Mouse (Mus musculus) liver, adult 2 months (tissue): Measurements from ENCODE around the gene Spink4.

Source experiments
- CTCF ChIP-seq: fragments of 200-500 bp; IDR thresholded peaks from 2 replicates; pipeline ENCODE4 v1.5.1; 2011; ENCODE audit warnings: low read depth, low read length, control low read depth
- POLR2A ChIP-seq: fragments of 200-500 bp; IDR thresholded peaks from 2 replicates; pipeline ENCODE4 v1.6.1; 2011; ENCODE audit warnings: low read length, control low read depth; ENCODE audit not compliant: insufficient read depth; ENCODE audit errors: extremely low read depth

DNA sequence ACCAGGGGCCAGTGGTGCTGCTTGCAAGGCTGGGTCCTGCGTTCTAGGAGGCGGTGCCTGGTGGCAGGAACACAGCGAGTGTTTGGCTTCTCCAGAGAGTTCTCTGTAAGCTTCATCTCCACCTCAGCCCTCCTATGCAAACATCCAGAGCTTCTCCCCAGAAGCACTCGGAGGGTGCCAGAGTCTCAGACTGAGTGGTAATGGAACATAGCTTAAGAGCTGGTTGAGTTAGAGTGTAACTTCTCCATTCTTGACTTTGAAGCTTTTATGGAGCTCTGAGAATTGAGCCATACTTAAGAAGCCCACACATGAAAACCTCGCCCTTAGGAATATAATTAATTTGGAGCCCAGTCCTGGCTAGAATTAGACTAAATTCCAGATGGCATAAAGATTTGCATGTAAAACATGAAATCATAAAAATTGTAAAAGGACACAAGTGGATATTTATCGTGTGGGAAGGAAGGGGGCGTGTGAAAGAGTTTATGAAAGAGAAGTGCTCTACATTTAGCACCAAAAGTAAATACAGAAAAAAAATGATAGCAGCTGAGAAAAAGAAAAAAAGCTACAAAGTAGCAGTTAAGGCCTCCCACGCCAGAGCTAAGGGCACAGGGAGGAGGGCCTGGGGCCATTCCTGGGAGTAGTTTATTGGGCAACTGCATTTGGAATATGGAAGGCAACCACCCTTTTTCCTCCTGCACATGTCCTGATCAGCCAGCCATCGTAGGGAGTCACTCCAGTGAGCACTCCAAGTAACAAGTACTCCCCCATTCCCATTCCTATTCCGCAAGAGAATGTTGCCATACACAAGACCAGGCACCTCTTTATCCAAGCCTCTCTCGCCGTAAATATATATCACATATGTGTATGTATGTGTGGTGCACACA, 35.3 kb upstream of the Spink4 start:
- TF ChIP-seq POLR2A (no peak), CTCF (no peak)
